Mouse (Mus musculus): ENCODE measurements around the gene Pef1.

- TF ChIP-seq CTCF (IDR thresholded peaks at IDR 0.05; ENCODE audit: insufficient read depth, low read length), result no peak
- TF ChIP-seq POLR2A (IDR thresholded peaks at IDR 0.05; ENCODE audit: borderline replicate concordance, extremely low read depth, low read depth, low read length), result no peak
Observed at GRCm38 (mm10) chr4:130103632-130104031, 1.3 kb downstream of the Pef1 start.

Measured in lung, adult 2 months (tissue).